Mouse (Mus musculus) lung, adult 2 months (tissue): Measurements from ENCODE around the gene 1190005I06Rik. TPM values are rescaled to one million over a fixed set of nuclear protein-coding genes. Genes with fewer than 3 reads are reported as not detected.

Experiments used
- DNase-seq: peaks from one replicate; pipeline ENCODE4 v3.0.0; 2022
- H3K4me1 ChIP-seq: fragments of 200-500 bp; 2 replicates; pipeline ENCODE4 v1.6.1; 2011; ENCODE audit warnings: low read length; ENCODE audit not compliant: control insufficient read depth, insufficient read depth
- H3K4me3 ChIP-seq: fragments of 200-500 bp; replicated peaks from 2 replicates; pipeline ENCODE3; 2011; ENCODE audit warnings: low read depth, mild to moderate bottlenecking, control low read depth, low read length; ENCODE audit errors: extremely low read depth
- CTCF ChIP-seq: fragments of 200-500 bp; IDR thresholded peaks from 2 replicates; pipeline ENCODE4 v1.5.1; 2011; ENCODE audit warnings: mild to moderate bottlenecking, low read length, control low read depth; ENCODE audit not compliant: insufficient read depth
- POLR2A ChIP-seq: fragments of 200-500 bp; IDR thresholded peaks from 2 replicates; pipeline ENCODE4 v1.6.1; 2011; ENCODE audit warnings: low read depth, mild to moderate bottlenecking, control low read depth, low read length, borderline replicate concordance; ENCODE audit errors: extremely low read depth
- WGBS: fragments of 180-500 bp; shearing (Covaris S2); methylation state at CpG from one replicate; pipeline ENCODE4 v1.1.7; 2018; 5-methylcytosine and 5-hydroxymethylcytosine counted together
- polyA plus RNA-seq: library from polyadenylated mRNA; depleted of rRNA; stranded (reverse); fragments of >200 nt; gene quantifications from 2 replicates; pipeline ENCODE4 v1.2.3, GENCODE M21; 2012

Gene 1190005I06Rik
- polyA plus RNA-seq, 1 experiment, result 2.4 TPM

- no peak for DNase-seq
- 78% methylated on average over 21 of the region's 21 CpGs for WGBS
- Histone ChIP-seq H3K4me1 (no peaks in the 10 kb centered on the region), H3K4me3 (no peak overlapping the region)
- no peak for TF ChIP-seq CTCF
- TF ChIP-seq POLR2A, result no peak
These were observed 74.9 kb downstream of the 1190005I06Rik start for GRCm38 (mm10) chr8:120572534-120572933.

- 95% methylated on average over 8 of the region's 8 CpGs for WGBS
- TF ChIP-seq POLR2A, result no peak
- TF ChIP-seq CTCF, result no peak
- DNase-seq, result no peak
- Histone ChIP-seq H3K4me3 (no peak overlapping the region), H3K4me1 (no peaks in the 10 kb centered on the region)
These were observed 75.9 kb downstream of the 1190005I06Rik start for GRCm38 (mm10) chr8:120571561-120571960.

GRCm38 (mm10) chr8:120569939-120570715 is 77.3 kb downstream of the 1190005I06Rik start:
- peak; percentile 79 for DNase-seq
- TF ChIP-seq CTCF, result peak; percentile 81
- no peak for TF ChIP-seq POLR2A

GRCm38 (mm10) chr8:120569123-120569522 is 78.3 kb downstream of the 1190005I06Rik start:
- Histone ChIP-seq H3K4me1 (peaks cover 4% of the 10 kb centered on the region; the same call in 1 of the 2 replicates), H3K4me3 (no peak overlapping the region)
- 92% methylated on average over 17 of the region's 17 CpGs for WGBS
- no peak for DNase-seq
- TF ChIP-seq POLR2A (no peak), CTCF (no peak)

More at GRCm38 (mm10) chr8:120569939-120570715, 77.3 kb downstream of the 1190005I06Rik start:
- Histone ChIP-seq H3K4me1 (no peaks in the 10 kb centered on the region), H3K4me3 (no peak overlapping the region)
- 55% methylated on average over 13 of the region's 13 CpGs for WGBS

GRCm38 (mm10) chr8:120568164-120568798 is 79.2 kb downstream of the 1190005I06Rik start:
- Histone ChIP-seq H3K4me1 (peaks cover 9% of the 10 kb centered on the region), H3K4me3 (no peak overlapping the region)
- DNase-seq, result no peak
- 95% methylated on average over 37 of the region's 37 CpGs for WGBS
- no peak for TF ChIP-seq CTCF
- no peak for TF ChIP-seq POLR2A

GRCm38 (mm10) chr8:120567731-120568130 is 79.7 kb downstream of the 1190005I06Rik start:
- DNase-seq, result no peak
- peaks cover 15% of the 10 kb centered on the region for H3K4me1 ChIP-seq
- 98% methylated on average over 17 of the region's 17 CpGs for WGBS
- H3K4me3 ChIP-seq, result no peak overlapping the region
- no peak for TF ChIP-seq CTCF
- no peak for TF ChIP-seq POLR2A

GRCm38 (mm10) chr8:120566681-120567080 is 80.8 kb downstream of the 1190005I06Rik start:
- Histone ChIP-seq H3K4me1 (peaks cover 19% of the 10 kb centered on the region), H3K4me3 (no peak overlapping the region)
- TF ChIP-seq CTCF (no peak), POLR2A (no peak)
- no peak for DNase-seq
- WGBS, result 82% methylated on average over 8 of the region's 8 CpGs

- TF ChIP-seq POLR2A (no peak), CTCF (no peak)
- 67% methylated on average over 7 of the region's 7 CpGs for WGBS
These were observed 82.2 kb downstream of the 1190005I06Rik start for GRCm38 (mm10) chr8:120565151-120565711.

GRCm38 (mm10) chr8:120563851-120564837 is 83.3 kb downstream of the 1190005I06Rik start:
- no peak for TF ChIP-seq POLR2A
- no peak for TF ChIP-seq CTCF

More at GRCm38 (mm10) chr8:120565151-120565711, 82.2 kb downstream of the 1190005I06Rik start:
- DNase-seq, result no peak
- H3K4me1 ChIP-seq, result peaks cover 19% of the 10 kb centered on the region
- H3K4me3 ChIP-seq, result no peak overlapping the region

More at GRCm38 (mm10) chr8:120563851-120564837, 83.3 kb downstream of the 1190005I06Rik start:
- peak; percentile 80 for DNase-seq
- no peak overlapping the region for H3K4me3 ChIP-seq
- peaks cover 19% of the 10 kb centered on the region for H3K4me1 ChIP-seq
- 14% methylated on average over 20 of the region's 20 CpGs for WGBS
